Mouse (Mus musculus): ENCODE measurements at regions not wholly inside any gene's neighbourhood (a gene's known extent, or its start where the extent isn't known, plus 50 kb on each side); places are given as distances from the start of the nearest gene placed in this dataset.

DNA sequence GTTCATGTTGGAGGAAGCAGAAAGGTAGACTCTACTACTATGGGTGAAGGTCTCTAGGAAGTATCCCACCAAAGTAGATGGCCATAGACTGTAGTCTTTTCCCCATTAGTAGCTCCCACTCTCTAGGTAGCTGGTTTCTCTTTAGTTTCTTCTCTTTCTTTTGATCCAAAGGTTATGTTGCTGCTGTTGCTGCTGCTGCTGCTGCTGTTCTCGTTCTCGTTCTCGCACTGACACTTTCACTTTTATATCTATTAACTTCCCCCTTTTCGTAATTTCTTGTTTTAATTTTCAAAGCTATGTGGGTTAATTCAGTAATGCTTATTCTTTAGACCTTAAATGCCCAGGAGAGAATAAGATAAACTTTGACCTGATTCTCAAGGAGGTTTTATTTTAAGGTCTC lies 58.3 kb downstream of the Tmem100 start:
- DNase-seq = no peak

DNA sequence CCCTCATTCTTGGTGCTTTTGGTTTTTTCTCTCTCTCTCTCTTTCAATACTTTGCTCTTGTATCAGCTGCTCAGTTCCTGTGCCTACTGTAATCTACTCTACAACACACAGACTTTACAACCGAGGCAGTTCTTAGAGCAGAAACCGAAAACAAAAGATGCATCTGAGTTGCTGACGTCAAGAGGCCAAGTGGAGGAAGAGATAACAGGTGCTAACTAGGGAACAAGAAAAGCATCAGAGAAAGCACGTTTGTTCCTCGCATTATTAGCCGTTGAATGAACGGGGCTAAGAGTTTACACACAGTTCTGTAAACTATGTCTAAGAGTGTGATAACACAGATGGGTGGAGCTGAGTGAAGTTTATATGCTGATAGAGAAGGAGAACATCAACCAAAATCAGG lies 63.9 kb downstream of the Tmem100 start:
- peak; percentile 82 for DNase-seq

DNA sequence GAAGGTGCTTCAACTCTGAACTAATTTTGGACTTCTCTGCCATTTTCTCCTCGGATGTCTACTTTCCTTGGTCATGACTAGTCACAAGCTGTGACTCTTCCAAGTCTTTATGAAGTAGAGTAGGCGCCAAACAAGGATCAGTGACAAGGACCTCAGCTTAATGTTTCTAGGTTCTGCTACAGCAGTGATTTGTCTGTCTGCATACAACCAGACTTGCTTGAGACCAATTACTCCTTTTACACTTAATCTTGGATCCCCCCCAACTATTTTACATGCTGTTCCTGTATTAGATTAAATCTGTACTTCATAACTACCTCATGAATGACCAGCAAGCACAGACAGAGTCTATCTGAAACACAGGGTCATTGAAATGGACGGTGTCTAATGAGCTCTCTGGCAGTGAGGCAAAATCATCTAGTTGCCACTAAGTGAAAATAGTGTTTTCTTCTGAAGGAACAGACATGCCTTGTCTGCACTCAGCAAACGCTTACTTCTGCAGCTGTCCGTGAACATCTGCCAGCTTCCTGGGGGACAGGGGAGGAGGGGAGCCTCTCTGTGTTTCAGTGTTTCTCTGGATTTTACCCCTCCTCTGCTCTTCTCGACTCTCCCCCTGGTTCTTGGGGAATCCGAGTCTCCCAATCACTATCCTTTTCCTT lies 64.7 kb downstream of the Tmem100 start:
- no peak for DNase-seq

- no peak for DNase-seq
Measured at GRCm38 (mm10) chr11:90098471-90098870, 68.3 kb downstream of the Tmem100 start.

DNA sequence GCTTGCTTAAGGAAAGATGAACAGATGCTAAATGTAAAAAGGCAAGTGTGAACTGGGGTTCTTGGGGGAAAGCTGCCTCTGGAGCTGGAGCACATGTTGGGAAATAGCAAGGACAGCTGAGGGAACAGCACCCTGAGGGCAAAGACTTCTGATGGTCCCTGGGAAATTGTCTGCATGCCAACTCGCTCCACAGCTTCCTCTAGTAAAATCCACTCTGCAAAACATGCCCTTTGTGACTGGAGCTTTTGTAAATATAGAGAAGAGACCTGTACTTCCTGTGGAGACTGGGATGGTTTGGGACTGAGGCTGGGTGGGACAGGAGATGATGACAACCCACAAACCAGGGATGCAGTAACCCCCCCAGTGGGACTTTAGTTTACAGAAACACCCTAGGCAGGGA lies 69.0 kb downstream of the Tmem100 start:
- DNase-seq = peak; percentile 86

DNA sequence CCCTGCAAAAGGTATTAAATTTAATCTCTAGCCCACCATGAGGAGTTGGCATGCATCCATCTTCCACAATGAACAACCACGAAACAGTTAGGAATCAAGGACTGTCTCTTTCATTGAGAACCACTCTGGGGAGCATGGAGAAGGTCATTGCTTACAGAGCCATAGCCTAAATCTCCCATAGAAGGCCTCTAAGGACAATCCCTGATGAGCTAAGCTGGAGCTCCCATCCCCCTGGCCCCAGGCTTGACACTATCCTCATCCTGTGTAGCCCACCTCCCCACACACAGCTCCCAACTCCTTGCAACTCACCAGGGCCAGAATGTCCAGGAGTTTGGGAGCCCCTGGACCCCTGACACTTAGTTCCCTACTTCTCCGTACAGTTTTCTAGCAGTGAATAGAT lies 70.0 kb downstream of the Tmem100 start:
- DNase-seq = no peak

DNA sequence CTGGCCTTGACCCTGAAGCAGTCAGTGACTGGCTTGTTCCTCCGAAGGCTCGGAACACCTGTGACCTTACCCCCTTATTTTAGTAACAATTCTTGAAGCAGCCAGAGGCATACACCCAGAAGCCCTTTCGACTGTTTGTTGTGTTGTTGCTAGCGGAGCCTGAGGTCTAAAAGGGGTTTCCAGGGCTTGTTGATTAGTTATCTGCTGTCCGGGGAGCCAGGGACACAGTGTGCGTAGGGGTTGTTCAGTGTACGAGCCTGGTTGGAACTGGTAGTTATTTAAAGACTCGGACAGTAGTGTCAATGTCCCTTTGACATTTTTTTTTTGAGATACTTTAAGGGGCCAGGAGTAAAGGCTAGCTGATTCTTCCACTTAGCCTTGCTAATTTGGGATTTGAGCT lies 71.1 kb downstream of the Tmem100 start:
- peak; percentile 53 for DNase-seq

- DNase-seq = peak; percentile 79
Measured at GRCm38 (mm10) chr11:90106063-90106798, 76.1 kb downstream of the Tmem100 start.

DNA sequence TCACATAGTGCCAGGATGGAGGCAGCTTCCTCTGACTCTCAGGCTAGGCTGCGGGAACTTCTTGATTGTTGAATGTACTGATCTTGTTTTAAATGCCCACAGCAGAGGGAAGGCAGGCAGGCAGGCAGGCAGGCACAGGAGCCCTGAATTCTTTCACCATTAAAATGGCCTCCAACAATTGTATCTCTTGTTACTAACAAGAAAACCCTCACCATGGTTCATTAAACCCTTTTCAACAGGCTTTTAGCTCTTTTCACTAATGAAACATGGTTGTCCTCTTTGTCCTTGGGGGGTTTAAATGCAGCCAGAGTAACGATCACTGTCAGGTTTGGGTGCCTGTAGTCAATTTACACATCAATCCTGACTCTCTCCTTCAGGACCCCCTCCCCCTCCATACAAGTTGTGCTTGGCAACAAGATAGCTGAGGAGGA lies 77.8 kb upstream of the Gm45716 start:
- no peak for DNase-seq

DNA sequence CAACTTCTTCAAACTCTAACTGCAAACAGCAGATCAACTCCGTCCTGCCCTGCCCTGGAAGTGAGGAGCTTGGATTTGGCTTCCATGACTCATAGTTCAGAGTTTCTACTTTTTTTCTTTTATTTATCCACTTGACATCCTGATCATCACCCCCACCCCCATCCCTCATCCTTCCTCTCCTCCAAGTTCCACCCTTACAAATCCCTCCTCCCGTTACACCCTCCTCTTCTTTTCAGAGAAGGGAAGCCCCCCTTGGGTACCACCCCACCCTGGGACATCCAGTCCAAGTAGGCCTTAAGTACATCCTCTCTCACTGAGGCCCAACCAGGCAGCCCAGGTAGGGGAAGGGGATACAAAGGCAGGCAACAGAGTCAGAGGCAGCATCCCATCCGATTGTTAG lies 77.3 kb upstream of the Gm45716 start:
- DNase-seq = peak; percentile 46

DNA sequence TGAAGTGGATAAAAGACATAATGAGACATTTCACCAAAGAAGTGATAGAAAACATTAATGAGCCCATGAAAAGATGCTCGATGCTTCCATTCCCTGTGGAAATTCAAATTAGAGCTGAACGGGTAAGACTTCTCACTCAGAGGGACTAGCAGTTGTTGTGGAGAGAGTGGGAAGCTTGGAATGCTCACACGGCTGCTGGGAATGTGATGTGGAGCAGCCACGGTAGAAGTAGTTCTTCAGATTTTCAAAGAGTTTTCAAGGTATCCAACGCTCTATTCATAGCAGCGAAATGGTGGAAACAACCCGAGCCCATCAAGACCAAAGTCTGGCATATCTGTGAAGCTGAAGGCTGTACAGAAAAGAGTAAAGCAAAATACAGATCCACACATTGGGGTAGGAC lies 75.3 kb upstream of the Gm45716 start:
- DNase-seq = no peak

DNA sequence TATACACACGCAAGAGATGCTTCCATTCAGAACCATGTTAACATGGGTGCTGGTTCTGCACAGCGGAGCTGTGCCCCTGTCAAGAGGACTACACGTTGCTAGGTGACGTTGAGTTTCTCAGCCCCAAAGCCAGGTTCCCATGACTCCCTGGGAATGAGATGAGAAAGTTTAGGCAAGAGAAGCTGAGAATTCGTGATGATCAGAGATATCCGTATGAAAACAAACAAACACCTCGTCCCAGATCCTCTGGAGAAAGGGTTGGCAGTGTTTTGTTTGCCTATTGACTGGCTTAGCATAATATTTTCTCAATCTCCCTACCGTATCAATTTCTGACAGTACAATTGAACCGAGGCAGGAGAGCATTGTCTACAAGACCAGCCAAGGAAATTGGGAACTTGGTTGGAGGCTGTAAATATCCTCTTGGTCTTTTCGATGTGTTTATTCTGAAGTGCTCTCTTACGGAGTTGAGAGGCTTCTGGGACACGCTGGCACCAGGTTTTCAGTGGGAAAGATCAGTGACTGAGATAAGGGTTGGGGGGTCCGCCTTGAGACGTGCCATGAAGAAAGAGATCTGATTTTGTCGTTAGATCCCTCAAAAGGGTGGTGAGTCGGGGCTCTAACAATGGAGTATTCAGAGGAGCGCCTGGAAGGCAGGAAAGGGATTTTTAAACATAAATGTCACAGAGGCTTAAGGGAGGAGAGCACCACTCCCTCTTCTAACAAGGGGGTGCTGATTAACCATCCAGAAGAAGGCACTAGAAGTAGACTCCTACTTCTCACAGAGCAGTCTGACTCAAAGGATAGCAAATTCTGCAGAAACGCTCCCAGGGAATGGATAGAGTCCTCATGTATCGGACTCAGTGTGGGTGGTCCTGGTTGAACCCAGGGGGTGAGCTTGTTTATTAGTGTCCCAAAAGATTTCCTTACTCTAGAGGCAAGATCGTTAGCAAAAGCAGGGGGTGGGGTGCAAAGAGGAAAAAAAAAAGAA lies 70.5 kb upstream of the Gm45716 start:
- DNase-seq = peak; percentile 85

GRCm38 (mm10) chr11:90117664-90118295 lies 69.7 kb upstream of the Gm45716 start:
- peak; percentile 78 for DNase-seq

- DNase-seq = peak; percentile 88
Measured at GRCm38 (mm10) chr11:90121902-90122301, 65.6 kb upstream of the Gm45716 start.

DNA sequence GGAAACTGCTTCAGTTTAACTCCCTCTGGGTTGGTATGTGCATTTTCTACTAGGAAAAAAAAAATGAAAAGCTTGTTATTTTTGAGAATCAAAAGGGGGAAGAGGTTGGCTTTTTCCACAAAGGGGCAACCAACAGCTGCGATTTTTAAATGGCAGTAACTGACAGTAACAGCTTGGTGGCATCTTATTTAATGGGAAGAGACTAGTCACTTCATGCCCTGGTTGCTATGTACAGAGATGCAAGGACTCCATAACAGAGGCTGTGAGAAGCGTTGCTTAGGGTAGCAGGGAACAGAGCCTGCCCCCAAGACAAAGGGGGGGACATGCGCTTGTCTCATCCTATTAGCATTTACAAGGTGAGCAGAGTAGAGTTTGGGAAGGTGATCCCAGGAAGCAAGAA lies 64.8 kb upstream of the Gm45716 start:
- DNase-seq = peak; percentile 52

DNA sequence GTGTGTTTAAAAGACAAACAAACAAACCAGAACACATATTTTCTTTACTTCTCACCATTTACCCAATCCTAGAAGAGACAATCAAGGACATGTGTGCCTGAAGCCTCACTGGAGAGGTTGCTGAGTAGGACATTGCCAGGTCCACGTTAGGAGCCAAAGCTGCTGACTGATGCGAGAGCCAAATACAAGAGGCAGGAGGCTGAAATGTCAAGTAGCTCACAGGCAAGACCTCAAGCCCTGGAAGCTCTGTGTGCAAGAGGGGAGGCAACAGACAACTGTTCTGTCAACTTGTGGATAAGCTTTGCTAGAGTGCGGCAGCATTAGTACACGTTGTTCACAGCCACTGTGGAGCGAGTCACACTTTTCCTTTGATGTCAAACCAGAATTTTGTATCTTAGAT lies 63.6 kb upstream of the Gm45716 start:
- DNase-seq = no peak

DNA sequence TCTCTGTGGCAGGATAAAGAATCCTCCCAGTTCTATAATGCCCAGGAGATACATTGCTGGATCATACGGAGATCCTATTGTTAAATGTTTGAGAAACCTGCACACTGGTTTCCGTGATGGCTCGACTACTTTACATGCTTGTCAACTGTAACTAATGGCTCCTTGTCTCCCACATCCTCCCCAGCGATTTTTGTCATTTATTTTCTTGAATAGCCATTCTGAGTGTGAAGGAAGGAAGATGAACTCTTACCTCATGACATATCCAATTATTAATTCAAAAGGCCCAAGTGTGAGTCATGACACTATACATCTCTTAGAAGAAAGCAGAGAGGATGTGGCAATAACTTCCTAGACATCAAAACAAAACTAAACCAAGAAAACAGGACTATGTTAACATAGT lies 61.2 kb upstream of the Gm45716 start:
- no peak for DNase-seq

DNA sequence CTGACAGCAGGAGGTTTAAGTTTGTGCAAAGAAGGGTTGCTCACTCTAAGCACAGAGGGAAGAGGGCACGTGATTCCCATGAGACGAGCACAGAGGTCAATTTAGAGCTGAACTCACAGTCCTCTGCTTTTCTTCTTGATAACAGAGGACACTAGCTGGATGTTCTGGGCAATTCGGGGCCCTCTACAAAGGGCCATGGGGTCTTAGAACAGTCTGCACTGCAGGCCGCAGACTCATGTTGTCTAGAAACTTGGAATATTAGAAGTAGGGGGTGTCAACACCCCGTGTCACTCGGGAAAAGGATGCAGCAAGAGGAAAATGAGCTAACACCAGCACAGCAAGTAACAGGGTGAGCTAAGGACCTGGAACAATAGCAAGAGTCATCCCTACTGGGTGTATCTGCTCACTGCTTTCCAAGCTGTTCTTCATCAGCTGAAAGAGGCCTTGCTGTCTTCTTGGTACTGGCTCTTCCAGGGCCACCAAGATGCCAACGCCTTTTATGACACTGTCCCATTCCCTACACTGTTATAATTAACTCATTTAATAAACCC lies 58.5 kb upstream of the Gm45716 start:
- DNase-seq = peak; percentile 59

- DNase-seq = peak; percentile 91
Measured at GRCm38 (mm10) chr11:90129793-90130624, 57.5 kb upstream of the Gm45716 start.

GRCm38 (mm10) chr11:90130635-90131034 lies 56.8 kb upstream of the Gm45716 start:
- peak; percentile 88 for DNase-seq

GRCm38 (mm10) chr11:90132579-90132978 lies 54.9 kb upstream of the Gm45716 start:
- peak; percentile 53 for DNase-seq

DNA sequence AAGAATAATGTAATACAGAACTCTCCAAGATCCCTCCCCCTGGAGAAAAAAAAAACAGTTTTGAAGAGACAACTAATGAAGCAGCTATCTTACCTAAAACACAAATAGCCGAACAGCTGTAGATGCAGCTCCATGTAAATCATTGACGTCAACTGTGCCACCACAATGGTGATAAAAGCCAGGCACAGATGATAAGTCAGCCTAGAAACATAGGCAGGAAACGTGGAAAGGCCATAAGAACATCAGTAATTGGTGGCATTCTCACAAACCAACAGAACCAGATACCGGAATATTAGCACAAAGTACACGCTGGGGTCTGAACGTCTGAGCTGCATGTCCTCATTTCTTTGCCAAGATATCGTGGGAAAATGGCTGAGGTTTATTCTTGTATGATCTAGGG lies 51.2 kb upstream of the Gm45716 start:
- DNase-seq = no peak
